Mouse (Mus musculus) hindbrain, embryonic 10.5 days (tissue): ENCODE data around the gene Midn. TPM values are rescaled to one million over a fixed set of nuclear protein-coding genes. Genes with fewer than 3 reads are reported as not detected.
A peak's percentile ranks its signal among the peaks of the same experiment; 100 is the strongest.

Source experiments
- DNase-seq: peaks from one replicate; pipeline ENCODE4 v3.0.0-alpha.2; 2017; ENCODE audit warnings: low spot score
- H3K27ac ChIP-seq: fragments of 300-500 bp; sonication (generic); 2 replicates; pipeline ENCODE4 v1.5.1; 2016; ENCODE audit warnings: mild to moderate bottlenecking, moderate library complexity
- H3K27me3 ChIP-seq: fragments of 300-500 bp; sonication (generic); 2 replicates; pipeline ENCODE4 v1.6.1; 2016; ENCODE audit warnings: mild to moderate bottlenecking; ENCODE audit not compliant: poor library complexity, insufficient read depth, severe bottlenecking
- H3K36me3 ChIP-seq: fragments of 300-500 bp; sonication (generic); 2 replicates; pipeline ENCODE4 v1.6.1; 2016; ENCODE audit warnings: mild to moderate bottlenecking, moderate library complexity
- H3K4me1 ChIP-seq: fragments of 300-500 bp; sonication (generic); replicated peaks from 2 replicates; pipeline ENCODE4 v1.6.1; 2016; ENCODE audit warnings: mild to moderate bottlenecking
- H3K4me3 ChIP-seq: fragments of 300-500 bp; sonication (generic); 2 replicates; pipeline ENCODE4 v1.5.1; 2016; ENCODE audit warnings: mild to moderate bottlenecking, moderate library complexity
- H3K9me3 ChIP-seq: fragments of 300-500 bp; sonication (generic); 2 replicates; pipeline ENCODE4 v1.6.1; 2016; ENCODE audit warnings: mild to moderate bottlenecking, moderate library complexity
- WGBS: fragments of 180-500 bp; shearing (Covaris S2); methylation state at CpG from one replicate; pipeline ENCODE4 v1.1.7; 2016; 5-methylcytosine and 5-hydroxymethylcytosine counted together
- polyA plus RNA-seq: library from polyadenylated mRNA; unstranded; fragments of >200 nt; fragmentation: Nextera tagmentation; extraction: Ambion mirVana; gene quantifications from 2 replicates; pipeline ENCODE4 v1.2.1, GENCODE M21; 2016

Midn gene
- polyA plus RNA-seq, 1 experiment from 2014 or later, result 24.6 TPM

- Histone ChIP-seq H3K27me3 (peaks cover 26% of the 10 kb centered on the region), H3K9me3 (no peaks in the 10 kb centered on the region), H3K4me3 (peak overlapping the region; percentile 30; the same call in 1 of the 2 replicates), H3K4me1 (peaks cover 57% of the 10 kb centered on the region), H3K36me3 (no peaks in the 10 kb centered on the region), H3K27ac (peak overlapping the region; percentile 80)
- peak; percentile 56 for DNase-seq
- 24% methylated on average over 10 of the region's 10 CpGs for WGBS
Measured at GRCm38 (mm10) chr10:80207676-80208075, 59.6 kb downstream of the Midn start.

Other genes with a start within 250 kb of the Midn start
- 68.3 and 77.3 TPM in 2 replicates for gene Med16, start 239.3 kb upstream of the Midn start, polyA plus RNA-seq
- gene Gm26602, start 237.4 kb upstream of the Midn start, polyA plus RNA-seq, result 2.6 and 4.5 TPM in 2 replicates
- 0.72 and 0.80 TPM in 2 replicates for gene Kiss1r, start 231.3 kb upstream of the Midn start, polyA plus RNA-seq
- gene R3hdm4, start 227.1 kb upstream of the Midn start, polyA plus RNA-seq, result 130 and 152 TPM in 2 replicates
- 11.1 and 15.0 TPM in 2 replicates for gene Arid3a, start 221.2 kb upstream of the Midn start, polyA plus RNA-seq
- 128 and 140 TPM in 2 replicates for gene Wdr18, start 188.1 kb upstream of the Midn start, polyA plus RNA-seq
- 0.35 TPM in 2 replicates for gene Grin3b, start 177.6 kb upstream of the Midn start, polyA plus RNA-seq
- 11.8 and 13.1 TPM in 2 replicates for gene Tmem259, start 163.9 kb upstream of the Midn start, polyA plus RNA-seq
- gene Cnn2, start 159.7 kb upstream of the Midn start, polyA plus RNA-seq, result 201 and 223 TPM in 2 replicates
- gene Abca7, start 151.8 kb upstream of the Midn start, polyA plus RNA-seq, result 4.4 and 6.0 TPM in 2 replicates
- gene Arhgap45, start 131.6 kb upstream of the Midn start, polyA plus RNA-seq, result 8.4 and 9.0 TPM in 2 replicates
- 261 and 268 TPM in 2 replicates for gene Polr2e, start 108.5 kb upstream of the Midn start, polyA plus RNA-seq
- 681 and 705 TPM in 2 replicates for gene Gpx4, start 101.1 kb upstream of the Midn start, polyA plus RNA-seq
- 16.8 and 17.2 TPM in 2 replicates for gene Sbno2, start 42.7 kb upstream of the Midn start, polyA plus RNA-seq
- 18.5 and 21.1 TPM in 2 replicates for gene Stk11, start 32.5 kb upstream of the Midn start, polyA plus RNA-seq
- gene Atp5d, start 9.6 kb upstream of the Midn start, polyA plus RNA-seq, result 484 and 504 TPM in 2 replicates
- 7.1 and 15.0 TPM in 2 replicates for gene Cbarp, start 7.4 kb upstream of the Midn start, polyA plus RNA-seq
- 95.3 and 153 TPM in 2 replicates for gene Cirbp, start 17.7 kb downstream of the Midn start, polyA plus RNA-seq
- 12.9 and 14.4 TPM in 2 replicates for gene 1600002K03Rik, start 24.7 kb downstream of the Midn start, polyA plus RNA-seq
- 41.3 and 43.7 TPM in 2 replicates for gene Efna2, start 31.2 kb downstream of the Midn start, polyA plus RNA-seq
- 63.6 and 102 TPM in 2 replicates for gene Mum1, start 78.2 kb downstream of the Midn start, polyA plus RNA-seq
- gene Ndufs7, start 100.8 kb downstream of the Midn start, polyA plus RNA-seq, result 303 and 313 TPM in 2 replicates
- gene Gamt, start 112.7 kb downstream of the Midn start, polyA plus RNA-seq, result 38.3 and 45.1 TPM in 2 replicates
- gene Dazap1, start 113.2 kb downstream of the Midn start, polyA plus RNA-seq, result 51.0 and 51.2 TPM in 2 replicates
- gene Rps15, start 144.2 kb downstream of the Midn start, polyA plus RNA-seq, result 971 and 1,039 TPM in 2 replicates
- 30.4 and 86.1 TPM in 2 replicates for gene Apc2, start 147.7 kb downstream of the Midn start, polyA plus RNA-seq
- 55.6 and 60.9 TPM in 2 replicates for gene 2310011J03Rik, start 172.3 kb downstream of the Midn start, polyA plus RNA-seq
- gene Pcsk4, start 181.2 kb downstream of the Midn start, polyA plus RNA-seq, result 3.3 and 3.9 TPM in 2 replicates
- gene Reep6, start 181.7 kb downstream of the Midn start, polyA plus RNA-seq, result 7.2 and 11.2 TPM in 2 replicates
- gene Adamtsl5, start 200.1 kb downstream of the Midn start, polyA plus RNA-seq, result 0.45 and 1.3 TPM in 2 replicates
- 0.22 and 0.44 TPM in 2 replicates for gene Plk5, start 208.2 kb downstream of the Midn start, polyA plus RNA-seq
- gene Mex3d, start 239.4 kb downstream of the Midn start, polyA plus RNA-seq, result 7.2 and 8.8 TPM in 2 replicates